Mouse (Mus musculus) right cerebral cortex, postnatal 36 days (tissue): ENCODE data around the gene Acot11.
"Not testable (repeated sequence)": the region's sequence is repeated elsewhere in the genome, so short reads cannot be mapped to it uniquely, and the experiment has no call there.

Experiments
- DNase-seq, 2 experiments: peaks; one replicate each; pipeline ENCODE4 v3.0.0; 2022; ENCODE audit warnings: low spot score in 2 of 2, mixed read lengths in 1 of 2

Acot11 gene

DNA sequence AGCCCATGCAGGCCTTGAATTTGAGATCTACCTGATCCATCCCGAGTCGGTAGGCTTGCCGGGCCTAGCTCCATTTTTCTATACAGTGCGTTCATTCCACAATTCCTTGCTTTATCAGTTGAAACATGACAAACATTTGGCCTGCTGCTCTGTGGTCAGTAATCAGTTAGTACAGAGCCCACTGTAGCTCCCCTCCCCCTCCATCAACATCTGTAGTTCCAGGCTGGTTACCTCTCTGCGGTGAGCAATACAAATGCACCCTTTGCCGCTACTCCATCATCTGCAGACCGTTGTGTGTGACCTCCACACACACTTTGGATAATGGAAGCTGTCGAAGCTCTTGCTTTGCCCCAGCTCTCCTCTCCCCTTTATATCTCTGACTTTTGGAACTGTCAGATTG, 6.4 kb upstream of the Acot11 start:
- no peak for DNase-seq

DNA sequence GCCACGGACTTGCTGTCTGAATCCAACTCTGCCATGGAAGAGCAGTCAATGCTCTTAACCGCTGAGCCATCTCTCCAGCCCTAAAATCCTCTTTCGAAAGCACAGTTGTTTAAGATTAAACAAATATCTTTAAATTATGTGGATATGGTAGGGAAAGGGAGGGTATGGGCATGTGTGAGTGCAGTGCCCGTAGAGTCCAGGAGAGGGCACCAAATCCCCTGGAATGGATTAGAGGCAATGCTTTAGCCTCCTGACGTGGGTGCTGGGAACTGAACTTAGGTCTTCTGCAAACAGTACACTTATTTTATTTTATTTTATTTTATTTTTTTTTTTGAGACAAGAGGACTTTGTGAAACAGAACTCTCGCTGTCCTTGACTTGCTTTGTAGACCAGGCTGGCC, 5.2 kb upstream of the Acot11 start:
- DNase-seq, result no peak

DNA sequence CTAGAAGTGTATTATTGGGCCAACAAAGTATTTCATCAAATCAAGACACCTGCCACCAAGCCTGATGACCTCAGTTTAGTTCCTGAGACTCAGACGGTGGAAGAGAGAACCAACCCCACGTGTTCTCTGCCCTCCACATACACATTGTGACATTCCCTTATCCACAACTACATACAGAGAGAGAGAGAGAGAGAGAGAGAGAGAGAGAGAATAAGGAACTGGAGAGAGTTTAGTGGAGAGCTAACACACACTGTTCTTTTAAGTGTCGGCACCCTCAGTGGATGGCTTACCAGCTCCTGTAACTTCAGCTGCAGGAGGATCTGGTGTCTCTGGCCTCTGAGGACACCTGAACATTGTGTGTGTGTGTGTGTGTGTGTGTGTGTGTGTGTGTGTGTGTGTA, 2.5 kb upstream of the Acot11 start:
- no peak for DNase-seq

DNA sequence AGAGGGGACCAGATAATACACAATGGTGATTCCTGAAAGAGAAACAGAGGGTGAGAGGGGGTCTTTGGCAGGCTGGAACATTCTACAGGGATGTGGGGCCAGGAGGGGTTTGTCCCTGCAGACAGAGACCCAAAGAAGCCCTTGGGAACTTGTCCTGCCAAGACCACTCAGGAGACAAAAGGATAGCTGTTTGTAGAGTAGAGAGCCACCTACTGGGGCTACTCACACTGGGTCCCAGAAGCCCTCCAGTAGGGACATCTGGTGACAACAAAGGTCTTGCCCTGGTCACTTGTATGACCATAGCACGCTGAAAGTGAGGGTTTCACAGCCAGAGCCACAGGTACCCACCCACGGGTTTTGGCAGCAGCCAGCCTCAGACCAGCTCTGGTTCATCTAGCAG, 1.1 kb upstream of the Acot11 start:
- no peak for DNase-seq

DNA sequence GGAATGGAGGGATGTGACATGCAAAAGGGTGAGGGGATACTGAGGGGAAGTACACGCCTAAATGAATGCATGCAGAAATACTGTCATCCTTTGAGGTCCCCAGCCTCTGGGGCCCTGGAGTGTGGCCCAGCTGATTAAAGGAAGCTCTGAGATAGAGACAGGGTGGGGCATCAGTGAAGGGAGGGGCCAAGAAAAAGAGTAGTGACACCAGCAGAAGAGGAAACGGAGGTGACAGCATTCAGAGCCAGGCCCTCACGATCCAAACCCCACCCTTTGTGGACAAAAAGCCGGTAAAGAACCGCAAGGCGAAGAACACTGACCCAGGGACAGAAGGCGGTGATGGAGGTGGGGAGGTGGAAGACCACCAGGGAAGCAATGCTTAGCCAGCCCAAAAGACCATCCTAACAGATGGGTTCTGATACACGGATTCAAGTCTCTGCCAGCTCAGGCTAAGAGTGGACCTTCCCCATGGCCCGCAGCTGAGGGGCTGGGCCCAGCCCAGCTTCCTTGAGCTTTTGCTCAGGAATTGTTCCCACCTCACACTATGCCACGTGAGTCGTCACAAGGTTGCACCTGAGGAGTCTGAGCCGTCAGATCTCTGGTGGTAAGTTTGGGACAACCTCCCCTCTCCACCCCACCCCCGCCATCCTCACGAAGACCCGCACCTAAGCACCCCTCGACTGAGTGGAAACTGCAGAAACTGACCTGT, 443 bp downstream of the Acot11 start:
- DNase-seq, result no peak

DNA sequence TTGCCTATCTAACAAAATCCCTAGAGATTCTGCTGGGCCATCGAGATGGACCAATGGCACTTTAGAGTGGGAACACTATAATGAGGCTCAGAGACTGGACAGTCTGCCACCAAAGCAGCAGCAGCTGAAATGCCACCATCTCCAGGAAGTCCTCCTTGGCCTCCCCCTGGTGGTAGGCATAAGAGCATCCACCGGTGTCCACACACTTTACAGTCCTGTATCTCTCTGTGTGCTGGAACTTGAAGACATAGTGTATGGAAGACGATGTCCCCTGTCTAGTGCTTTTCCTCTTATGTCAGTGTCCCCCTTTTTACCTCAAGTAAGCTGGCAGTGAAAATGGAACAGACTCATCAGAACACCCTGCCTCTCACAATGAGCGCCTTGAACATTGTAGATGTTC, 1.0 kb downstream of the Acot11 start:
- DNase-seq, result no peak

DNA sequence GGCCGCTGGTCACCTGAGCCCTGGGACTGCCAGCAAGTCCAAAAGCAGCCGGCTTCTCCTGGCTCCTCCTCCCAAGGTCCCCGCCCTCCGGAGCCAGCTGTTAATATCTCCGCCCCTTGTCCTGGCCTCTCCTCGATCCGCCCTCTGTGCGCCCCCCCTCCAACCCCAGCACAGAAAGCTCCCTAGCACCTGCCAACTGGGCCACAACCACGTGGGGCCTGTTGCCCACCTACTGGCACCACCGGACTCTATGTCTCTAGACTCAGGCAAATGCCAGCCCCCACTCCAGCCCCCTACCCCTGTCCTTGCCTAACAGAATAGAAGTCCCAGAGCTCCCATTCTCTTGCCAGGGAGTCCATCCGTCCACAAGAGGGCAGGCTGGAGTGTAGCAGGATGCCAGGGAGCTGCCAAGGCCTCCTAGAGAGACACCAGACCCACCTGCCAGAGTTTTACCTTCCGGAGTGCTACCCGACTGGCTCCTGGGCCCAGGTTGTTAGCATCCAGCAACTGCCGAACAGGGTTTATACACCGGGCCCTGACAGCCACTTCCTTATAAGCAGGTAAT, 4.9 kb downstream of the Acot11 start:
- DNase-seq, result peak; percentile 51 to 59

DNA sequence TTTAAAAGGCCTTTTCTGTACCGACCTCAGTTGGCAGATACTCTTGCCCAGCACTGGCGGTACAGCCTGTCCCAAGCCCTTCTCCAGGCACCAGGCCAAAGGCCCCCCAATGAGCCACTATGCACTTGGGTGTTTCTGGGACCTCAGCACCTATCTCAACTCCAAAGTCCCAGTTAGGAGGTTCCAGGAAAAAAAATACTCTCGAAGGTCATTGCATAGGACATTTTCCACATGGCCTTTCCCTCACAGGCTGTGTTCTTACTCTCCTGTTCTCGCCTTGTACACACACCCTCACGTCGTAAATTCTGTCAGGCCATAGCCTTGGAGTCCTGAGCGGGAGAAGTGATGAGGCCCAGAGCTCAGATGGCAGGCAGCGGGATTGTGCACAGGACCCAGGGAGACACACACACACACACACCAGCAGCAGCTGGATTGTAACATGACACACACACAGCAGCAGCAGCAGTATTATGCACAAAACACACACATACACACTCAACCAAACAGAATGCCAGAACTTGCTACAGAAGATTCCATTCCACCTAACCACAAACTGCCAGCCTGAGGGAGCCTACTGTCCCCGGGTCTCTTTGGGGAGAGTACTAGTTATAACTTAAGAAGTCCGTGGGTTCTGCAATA, 5.8 kb downstream of the Acot11 start:
- DNase-seq, result peak in 1 of 2 experiments; percentile 51

DNA sequence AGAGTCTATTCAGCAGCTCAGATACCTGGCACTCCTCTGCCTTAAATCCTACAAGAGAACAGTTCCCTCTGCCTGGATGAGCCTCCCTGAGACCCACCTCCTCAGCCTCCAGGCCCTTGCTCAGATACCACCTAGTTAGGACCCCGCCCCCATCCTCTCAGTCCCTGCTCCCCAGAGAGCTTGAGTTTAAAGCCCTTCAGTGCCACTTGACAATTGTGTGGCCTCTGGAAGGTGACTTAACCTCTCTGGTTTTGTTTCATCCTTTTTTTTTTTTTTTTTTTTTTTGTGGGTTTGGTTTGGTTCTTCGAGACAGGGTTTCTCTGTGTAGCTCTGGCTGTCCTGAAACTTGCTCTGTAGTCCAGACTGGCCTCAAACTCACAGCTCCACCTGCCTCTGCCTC, 9.5 kb downstream of the Acot11 start:
- no peak for DNase-seq

DNA sequence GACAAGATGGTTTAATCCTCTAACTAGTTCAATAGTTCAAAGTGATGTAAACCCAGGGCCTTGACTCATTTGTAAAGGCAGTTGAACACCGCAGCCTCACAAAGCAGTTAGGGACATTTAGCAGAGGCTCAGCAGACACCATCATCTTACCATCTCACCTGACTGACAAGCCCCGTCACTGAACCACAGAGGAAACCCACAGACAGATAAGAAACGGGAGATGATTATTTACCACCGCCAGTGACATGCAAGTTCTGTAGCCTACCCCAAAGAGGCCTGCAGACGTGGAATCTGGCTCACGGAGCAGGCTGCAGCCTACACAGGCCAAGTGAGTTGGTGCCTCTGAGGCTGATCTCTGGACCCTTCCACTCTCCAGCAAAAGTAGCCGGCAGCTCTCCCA, 10.6 kb downstream of the Acot11 start:
- DNase-seq, result no peak

DNA sequence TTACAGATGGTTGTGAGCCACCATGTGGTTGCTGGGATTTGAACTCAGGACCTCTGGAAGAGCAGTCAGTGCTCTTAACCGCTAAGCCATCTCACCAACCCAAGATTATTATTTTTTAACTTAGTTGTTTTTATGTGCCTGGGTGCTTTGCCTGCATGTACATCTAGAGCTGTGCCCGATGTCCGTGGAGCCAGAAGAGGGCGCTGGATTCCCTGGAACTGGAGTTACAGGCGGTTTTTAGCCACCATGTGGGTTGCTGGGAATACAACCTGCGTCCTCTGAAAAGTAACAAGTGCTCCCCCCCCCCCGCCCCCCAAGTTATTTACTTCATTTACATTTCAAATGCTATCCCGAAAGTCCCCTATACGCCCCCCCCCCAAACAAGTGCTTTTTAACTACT, 11.0 kb downstream of the Acot11 start:
- not testable (repeated sequence) for DNase-seq

DNA sequence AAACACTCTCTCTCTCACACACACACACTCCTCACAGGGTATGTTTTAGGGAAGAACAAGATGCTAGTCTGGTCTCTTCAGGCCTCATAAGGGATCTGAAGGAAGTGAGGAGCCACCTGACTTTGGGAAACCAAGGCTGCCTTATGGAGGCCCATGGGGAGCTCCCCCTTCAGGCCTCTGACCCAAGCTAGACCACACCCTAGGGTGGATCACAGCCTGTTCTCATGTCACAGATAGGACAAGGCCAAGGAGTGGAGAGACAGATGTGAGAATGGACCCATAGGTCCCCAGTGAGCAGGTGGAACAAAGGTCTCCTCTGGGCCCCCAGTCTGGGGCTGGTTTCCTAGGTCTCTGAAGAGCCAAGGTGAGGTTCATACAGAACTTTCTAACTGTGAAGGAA, 12.5 kb downstream of the Acot11 start:
- DNase-seq, result no peak

DNA sequence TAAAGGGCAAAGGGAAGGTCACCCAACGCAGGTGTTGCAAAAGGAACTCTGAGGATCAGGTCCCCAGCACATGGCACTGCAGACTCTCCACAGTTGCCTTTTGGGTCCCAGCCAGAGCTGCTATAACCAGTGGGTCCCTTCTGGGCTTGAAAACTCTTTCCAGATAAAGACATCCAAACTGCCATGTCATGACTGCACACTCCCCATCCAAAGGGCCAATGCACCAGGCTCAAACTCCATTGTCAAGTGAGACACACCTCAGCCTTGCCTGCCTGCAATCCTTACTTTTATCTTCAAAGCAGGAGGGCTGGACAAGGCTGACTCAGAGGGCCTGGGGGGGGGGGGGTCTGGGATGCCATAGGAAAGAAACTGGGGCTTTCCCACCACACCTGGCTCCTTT, 13.9 kb downstream of the Acot11 start:
- DNase-seq, result no peak

DNA sequence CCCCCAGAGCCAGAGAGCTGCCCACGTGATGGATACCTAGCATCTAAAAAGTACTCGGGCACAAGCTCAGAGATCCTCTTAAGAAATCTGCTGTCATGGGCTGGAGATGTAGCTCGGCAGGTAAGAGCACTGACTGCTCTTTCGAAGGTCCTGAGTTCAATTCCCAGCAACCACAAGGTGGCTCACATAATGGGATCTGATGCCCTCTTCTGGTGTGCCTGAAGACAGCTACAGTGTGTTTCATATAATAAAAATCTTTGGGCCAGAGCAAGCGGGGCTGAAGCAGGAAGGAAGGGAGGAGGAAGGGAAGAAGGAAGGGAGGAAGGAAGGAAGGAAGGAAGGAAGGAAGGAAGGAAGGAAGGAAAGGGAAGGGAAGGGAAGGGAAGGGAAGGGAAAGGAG, 14.6 kb downstream of the Acot11 start:
- not testable (repeated sequence) for DNase-seq

DNA sequence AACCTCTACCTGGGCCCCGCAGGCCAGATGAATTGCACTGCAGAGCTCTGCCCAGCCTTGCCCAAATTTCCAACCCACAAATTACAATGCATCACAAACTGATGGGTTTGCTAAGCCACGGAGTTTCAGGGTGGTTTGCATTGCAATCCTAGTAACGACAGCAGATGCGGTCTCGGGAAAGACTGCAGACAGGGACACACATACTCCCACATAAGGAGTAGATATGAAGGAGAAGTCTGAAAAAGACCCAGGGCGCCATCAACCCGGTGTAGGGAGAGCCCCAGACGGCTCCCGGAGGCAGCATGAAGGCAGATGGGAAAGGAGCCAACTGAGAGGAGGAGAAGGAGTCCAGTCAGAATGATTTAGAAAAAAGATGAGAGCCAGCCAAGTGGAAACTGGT, 15.1 kb downstream of the Acot11 start:
- DNase-seq, result peak; percentile 37 to 42

DNA sequence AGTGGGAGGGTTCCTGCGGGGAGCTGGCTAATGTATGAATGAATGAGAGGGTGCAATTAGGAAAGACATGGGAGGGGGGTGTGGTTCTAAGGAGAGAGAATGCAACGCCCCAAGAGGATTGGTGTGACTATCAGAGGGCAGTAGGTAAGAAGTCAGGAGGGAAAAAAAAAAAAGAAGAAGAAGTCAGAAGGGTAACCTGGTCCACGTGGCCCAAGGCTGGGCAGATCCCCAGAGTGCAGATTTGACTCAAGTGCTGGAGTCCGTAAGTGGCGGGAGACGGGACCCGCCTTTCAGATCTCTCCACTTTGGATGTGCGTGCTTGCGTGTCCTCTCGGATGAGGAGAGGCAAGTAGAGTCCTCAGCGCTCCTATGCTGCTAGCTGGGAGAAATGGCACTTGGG, 16.2 kb downstream of the Acot11 start:
- no peak for DNase-seq

DNA sequence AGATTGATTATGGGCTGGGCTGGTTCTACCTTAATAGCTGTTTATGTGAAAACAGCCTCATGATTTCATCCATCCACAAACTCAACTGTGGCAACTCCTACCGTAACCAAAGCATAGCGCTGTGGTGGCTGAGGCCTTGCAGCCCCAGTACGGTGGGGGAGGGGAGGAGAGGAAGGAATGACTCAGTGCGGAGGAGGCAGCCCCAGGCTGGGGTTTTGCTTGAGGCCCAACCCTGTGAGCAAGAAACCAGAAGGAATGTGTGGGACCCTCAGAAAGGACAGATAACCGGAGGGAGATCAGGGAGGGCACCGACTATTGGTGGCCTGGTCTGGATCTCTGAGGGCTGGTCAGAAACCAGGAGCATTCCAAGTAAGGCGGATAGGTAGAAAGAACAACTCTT, 17.0 kb downstream of the Acot11 start:
- peak in 1 of 2 experiments; percentile 47 for DNase-seq

DNA sequence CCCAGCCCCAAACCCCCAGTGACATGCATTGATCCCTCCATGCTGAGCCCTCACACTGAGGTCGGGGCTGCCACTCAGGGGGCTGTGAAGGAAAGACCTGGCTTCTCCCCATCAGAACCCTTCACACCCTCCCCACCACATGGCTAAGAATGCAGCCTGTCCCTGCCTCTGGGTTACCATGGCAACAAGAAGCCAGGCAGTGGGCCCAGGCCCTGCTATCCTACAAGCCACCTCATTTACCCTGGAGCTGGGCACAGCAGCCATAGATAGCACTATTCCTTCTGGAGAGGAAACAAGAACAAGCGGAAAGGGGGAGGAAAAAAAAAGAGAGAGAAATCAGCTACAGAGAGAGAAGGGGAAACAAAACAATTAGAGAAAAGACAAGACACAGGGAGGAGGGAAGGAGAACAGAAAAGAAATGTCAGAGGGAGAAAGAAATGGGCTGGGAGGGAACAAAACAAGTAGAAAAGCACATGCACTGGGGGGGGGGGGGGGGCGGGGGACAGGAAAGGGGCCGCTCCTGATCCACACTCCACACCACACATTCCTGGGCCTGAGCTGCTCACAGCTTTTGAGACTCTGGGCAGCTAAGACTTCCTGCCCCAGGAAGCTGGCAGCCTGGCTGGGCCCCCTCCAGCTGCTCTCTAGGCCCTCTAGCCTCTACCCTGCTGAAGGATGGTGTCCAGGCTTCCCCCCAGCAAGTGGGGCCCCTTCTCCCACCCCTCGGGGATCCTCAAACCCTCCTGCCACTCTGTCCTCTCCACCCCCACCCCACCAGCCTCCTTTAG, 18.9 kb downstream of the Acot11 start:
- peak; percentile 78 to 84 for DNase-seq

DNA sequence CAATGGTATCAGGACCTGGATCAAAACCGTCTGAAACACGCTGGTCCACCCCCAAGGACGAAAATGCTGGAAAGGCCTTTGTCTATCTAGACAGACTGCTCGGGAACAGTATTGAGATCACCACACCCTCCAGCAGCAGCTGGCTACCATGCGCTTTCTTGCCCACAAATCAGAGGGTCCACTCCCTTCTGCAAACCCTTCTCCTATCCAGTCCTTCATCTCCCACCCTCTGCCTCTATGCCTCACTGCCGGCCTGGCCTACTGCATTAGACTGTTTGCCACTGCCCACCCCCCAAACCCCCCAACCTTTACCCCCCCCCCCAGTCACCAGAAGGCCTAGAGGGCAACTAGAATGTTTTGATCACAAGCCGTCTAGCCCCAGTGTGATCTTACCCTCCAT, 19.5 kb downstream of the Acot11 start:
- DNase-seq, result no peak

DNA sequence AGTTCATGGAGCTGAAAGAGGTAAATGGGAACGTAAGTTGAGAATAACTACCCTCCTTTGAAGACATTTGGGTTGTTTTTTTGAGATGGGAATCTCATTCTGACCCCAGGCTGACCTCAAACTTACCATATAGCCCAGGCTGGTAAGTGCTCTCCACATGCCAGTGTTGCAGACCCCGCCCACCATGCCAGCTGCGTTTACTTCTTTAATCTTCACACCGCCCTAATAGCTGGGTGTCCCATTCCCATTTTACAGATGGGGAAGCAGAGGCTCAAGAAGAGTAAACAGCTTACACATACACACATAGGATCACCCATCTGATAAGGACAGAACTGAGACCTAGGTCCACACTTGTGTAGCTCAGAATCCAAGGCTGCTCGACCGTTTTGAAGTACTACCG, 20.0 kb downstream of the Acot11 start:
- DNase-seq, result no peak

DNA sequence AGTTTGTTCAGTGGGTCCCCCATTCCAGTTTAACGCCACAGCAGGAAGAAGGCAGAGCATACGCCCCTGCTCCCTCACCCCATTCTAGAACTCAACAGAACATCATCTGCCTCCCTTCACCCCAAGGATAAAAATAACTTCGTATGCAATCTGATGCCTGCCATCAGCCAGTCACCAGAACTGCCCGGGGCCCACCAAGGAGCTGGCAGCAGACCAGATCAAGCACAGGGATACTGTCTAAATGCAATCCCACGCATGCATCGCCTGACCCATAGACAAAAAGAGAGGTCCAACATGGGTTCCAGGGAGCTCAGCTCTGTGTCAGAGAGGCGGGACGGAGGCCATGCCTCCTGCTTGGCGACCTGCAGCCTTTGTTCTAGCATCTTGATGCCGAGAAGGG, 21.7 kb downstream of the Acot11 start:
- no peak for DNase-seq

DNA sequence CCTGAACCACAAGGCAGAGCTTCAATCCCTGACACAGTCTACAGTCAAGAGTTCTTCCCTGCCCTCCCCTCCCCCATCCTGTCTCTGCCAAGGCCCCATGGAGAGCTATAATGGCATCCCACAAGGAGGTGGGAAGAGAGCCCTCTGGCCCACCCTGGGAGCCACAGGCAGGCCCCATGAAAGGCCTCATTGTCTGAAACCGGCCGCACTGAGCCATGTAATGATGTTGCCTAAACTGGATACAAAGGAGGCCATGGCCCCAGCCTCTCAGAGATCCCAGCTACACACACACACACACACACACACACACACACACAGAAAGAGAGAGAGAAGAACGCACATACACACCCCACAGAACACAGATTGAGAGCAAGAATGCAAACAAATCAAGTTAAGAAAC, 24.8 kb downstream of the Acot11 start:
- no peak for DNase-seq
